Mouse (Mus musculus): Measurements from ENCODE around the gene Gm20388.

Gene Gm20388

GRCm38 (mm10) chr8:120433143-120433542 lies 522.5 kb downstream of the Gm20388 start:
- no peak for DNase-seq (ENCODE audit: low spot score in 2 of 2)

GRCm38 (mm10) chr8:120433734-120434133 lies 523.1 kb downstream of the Gm20388 start:
- no peak for DNase-seq (ENCODE audit: low spot score in 2 of 2)

GRCm38 (mm10) chr8:120435781-120436180 lies 525.1 kb downstream of the Gm20388 start:
- no peak for DNase-seq (ENCODE audit: low spot score in 2 of 2)

DNA sequence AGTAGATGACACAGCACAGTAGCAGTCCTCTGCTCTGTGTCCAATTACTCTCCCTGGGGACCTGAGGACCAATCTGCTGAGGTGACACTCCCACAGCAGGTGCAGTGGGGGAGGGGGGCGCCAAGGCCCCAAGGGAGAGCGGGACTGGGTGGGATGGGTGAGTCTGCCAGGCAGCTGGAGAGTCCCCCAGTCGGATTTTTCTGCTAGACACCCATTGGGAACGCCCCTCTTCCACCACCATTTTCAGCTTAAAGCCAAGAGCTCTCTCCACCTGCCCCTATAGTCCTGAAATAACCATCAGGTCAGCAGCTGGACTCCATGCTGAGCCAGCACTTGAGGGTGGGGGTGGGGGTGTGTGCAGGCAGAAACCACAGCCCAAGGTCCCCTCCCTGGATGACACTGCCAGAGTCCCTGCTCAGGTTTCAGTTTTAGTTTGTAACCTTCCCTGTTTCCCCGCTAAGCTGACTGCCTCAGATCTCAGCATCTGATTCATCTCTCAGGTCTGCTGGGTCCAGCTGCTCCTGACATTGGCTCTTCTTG lies 525.9 kb downstream of the Gm20388 start:
- DNase-seq (ENCODE audit: low spot score in 2 of 2) = no peak

GRCm38 (mm10) chr8:120437207-120437606 lies 526.6 kb downstream of the Gm20388 start:
- DNase-seq (ENCODE audit: low spot score in 2 of 2) = no peak

- no peak for DNase-seq (ENCODE audit: low spot score in 2 of 2)
Measured at GRCm38 (mm10) chr8:120437666-120438395, 527.2 kb downstream of the Gm20388 start.

DNA sequence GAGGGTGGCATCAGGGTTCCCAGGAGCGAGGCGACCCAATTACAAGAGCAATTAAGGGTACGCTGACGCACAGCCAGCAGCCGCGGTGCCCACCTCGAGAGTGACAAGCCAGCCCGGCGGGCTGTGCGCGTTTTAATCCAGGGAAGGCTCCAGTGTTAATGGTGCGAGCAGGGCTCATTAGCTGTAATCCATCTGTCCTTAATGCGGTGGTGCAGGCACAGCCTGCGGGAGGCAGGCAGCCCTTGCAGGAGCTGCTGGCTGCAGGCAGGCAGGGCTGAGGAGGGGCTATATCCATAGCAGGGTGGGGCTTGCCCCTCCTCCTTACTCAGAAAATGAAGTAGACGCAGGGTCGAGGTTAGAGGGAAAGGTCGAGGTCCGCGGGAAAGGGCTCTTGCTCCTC lies 528.7 kb downstream of the Gm20388 start:
- DNase-seq (ENCODE audit: low spot score in 2 of 2) = no peak

DNA sequence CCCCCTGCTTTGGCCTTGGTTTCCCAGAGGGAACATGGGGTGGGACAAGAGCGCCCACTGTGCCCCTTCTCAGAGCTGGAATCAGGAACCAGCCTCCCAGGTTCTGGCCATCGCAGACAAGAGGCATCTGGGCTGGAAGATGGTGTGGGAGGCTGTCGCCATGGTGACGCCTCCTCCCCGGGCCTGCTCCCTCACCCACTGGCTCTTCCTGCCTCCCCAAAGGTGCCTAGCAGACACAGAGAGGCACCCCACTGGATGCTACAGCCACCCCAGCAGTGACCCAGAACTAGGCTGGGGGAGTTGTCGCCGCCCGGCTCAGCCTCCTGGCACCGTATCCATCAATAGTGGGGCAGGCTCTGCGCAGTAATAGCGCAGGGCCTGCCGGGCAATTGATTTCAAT lies 530.1 kb downstream of the Gm20388 start:
- DNase-seq (ENCODE audit: low spot score in 2 of 2) = no peak

DNA sequence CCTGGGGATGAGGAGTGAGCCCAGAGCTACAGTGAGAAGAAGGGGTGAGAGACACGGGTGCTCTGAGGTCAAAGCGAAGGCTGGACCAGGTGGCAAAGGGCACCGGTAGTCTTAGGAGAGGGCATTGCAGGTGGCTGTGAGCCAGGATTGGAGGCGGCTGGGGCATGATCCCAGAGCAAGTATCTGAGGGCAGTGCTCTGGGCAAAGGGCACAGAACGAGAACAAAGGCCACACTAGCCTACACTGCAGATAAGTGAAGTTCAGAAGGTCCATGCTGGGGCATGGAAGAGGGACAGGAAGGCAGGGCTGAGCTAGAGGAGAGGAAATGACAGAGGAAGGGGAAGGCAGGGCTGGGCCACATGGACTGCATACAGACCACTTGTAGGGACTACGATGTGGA lies 531.0 kb downstream of the Gm20388 start:
- no peak for DNase-seq (ENCODE audit: low spot score in 2 of 2)

DNA sequence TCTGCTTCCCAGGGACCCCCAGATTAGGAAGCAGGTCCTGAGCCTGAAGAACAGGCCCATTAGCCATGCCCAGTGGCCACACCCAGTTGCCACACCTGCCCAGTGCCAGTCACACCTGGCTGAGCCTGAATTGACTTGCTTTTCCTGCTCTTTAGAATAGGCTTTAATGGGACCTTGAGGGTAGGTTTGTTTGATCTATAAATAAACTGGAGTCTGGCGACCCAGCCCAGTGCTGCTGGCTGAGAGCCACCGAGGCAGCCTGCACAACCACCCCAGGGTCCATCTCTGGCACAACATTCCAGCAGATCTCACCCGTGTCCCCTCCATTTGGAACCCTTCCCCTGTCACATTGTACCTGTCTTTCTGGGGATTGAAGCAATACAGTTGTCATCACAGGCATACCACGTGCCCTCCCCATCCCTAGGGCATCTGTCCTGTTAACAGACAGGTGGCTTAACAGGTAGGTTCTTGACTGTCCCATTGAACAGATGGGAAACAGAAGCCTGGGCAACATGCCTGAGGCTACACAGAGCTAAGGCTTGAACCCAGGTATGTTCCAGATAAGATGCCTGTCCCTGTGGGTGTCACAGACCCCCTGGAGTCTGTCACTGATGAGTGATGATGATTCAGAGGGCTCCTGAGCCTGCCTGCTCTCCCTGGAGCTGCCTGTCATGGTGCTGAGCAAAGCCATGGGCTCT lies 531.8 kb downstream of the Gm20388 start:
- DNase-seq (ENCODE audit: low spot score in 2 of 2) = no peak

DNA sequence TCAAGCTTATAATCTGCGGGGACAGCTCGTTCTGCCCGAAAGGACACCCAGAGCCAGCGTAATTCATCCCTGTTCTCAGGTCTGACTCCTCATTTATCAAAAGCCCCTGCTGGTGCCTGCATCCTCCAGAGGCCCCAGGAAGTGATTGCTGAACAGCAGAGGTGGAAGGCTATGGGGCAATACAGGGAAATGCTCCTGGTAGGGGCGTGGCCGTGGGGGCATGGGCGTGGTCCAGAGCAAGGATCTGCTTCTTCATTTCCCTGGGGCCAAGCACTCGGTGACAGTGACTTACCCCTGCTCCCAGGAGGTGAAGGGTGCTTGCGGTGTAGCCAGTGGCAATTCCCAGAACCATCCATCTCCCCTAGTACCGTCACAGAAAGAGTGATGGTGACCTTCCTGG lies 534.6 kb downstream of the Gm20388 start:
- no peak for DNase-seq (ENCODE audit: low spot score in 2 of 2)

DNA sequence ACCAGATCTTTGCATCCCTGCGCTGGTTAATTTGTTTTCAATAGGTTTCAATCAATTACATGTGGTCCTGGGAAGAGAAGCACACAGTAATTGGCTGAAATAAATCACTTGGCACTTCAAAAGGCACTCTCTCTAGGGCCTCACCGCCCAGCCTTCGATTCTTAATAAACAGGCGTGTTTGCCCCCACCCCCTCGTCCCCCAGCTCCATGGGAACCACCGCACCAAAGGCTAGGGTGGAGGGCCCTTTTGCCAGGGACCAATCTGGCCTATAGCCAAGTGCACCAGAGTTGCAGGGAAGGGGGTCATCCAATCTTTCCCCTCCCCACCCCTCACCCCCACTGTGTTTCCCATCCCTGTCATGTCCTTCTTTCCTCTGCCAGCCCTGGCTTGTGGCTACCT lies 537.5 kb downstream of the Gm20388 start:
- DNase-seq (ENCODE audit: low spot score in 2 of 2) = no peak

GRCm38 (mm10) chr8:120449139-120449538 lies 538.5 kb downstream of the Gm20388 start:
- no peak for DNase-seq (ENCODE audit: low spot score in 2 of 2)

DNA sequence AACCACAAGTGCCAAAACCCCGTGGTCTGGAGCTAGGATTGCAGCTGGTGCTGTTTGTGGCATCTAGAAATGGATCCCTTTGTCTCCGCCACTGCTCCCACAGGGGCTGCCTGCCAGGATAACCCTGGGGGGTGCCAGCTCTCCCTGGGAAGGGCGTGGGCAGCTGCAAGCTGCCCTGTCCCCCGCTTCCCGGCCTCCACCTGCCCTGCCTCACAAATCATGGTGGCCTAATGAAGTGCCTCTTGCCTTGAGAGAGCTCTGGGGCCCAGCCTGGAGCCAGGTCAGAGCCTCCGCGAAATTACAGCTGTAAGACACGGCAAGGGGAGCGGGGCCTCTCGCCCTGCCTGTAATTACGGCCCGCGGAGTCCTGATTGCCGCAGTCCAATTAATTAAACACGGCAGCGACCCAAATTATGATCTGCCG lies 539.0 kb downstream of the Gm20388 start:
- no peak for DNase-seq (ENCODE audit: low spot score in 2 of 2)

GRCm38 (mm10) chr8:120452111-120452510 lies 541.5 kb downstream of the Gm20388 start:
- no peak for DNase-seq (ENCODE audit: low spot score in 2 of 2)

- DNase-seq (ENCODE audit: low spot score in 2 of 2) = no peak
Measured at GRCm38 (mm10) chr8:120454404-120454803, 543.8 kb downstream of the Gm20388 start.

GRCm38 (mm10) chr8:120460375-120460774 lies 549.7 kb downstream of the Gm20388 start:
- no peak for DNase-seq (ENCODE audit: low spot score in 2 of 2)

DNA sequence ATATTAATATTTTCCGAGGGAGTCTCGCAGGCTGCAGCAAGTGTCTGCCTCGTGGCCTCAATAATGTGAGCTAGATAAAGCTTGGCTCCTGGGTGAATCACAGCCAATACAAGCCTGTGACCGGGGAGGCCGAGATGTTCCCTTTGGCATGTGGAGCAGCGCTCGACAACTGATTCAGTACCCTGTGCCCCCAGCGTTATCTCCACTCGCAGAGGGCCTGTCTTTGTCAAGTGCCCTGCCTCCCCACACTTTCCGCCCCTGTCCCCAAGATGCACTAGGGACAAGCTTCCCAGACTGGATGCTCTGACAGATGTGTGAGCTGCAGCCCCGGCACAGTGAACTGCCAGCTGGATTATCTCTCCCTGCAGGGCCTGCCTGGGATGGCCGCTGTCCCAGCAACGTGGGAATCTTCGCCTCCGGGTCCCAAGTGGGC lies 551.5 kb downstream of the Gm20388 start:
- no peak for DNase-seq (ENCODE audit: low spot score in 2 of 2)

DNA sequence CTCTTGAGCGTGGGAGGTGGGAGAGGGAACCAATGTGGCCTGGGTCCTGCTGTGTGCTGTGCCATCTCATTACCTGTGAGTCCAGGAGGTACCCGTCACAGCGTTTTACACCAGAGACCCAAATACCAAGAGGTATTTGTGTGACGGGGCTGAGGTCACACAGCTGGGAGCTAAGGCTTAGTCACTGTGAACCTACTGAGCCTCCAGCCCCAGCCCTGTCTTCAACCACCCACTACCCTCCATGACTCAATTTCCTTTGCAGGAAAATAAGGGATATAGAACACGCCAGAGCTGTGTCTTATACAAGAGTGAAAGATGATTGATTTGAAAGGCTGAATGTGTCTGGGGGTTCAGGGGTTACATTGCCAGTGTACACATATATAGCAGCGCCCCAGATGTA lies 552.0 kb downstream of the Gm20388 start:
- DNase-seq (ENCODE audit: low spot score in 2 of 2) = no peak

GRCm38 (mm10) chr8:120463918-120464584 lies 553.4 kb downstream of the Gm20388 start:
- no peak for DNase-seq (ENCODE audit: low spot score in 2 of 2)

- no peak for DNase-seq (ENCODE audit: low spot score in 2 of 2)
Measured at GRCm38 (mm10) chr8:120464585-120464937, 553.9 kb downstream of the Gm20388 start.

- DNase-seq (ENCODE audit: low spot score in 2 of 2) = no peak
Measured at GRCm38 (mm10) chr8:120465710-120466109, 555.1 kb downstream of the Gm20388 start.

- no peak for DNase-seq (ENCODE audit: low spot score in 2 of 2)
Measured at GRCm38 (mm10) chr8:120466266-120466665, 555.6 kb downstream of the Gm20388 start.

All from heart, adult 9 months (tissue).